Mouse (Mus musculus): ENCODE data around the gene Ltb.

- TF ChIP-seq POLR2A (IDR thresholded peaks at IDR 0.05; ENCODE audit: insufficient read length, low read depth) (no peak), USF1 (IDR thresholded peaks at IDR 0.05; ENCODE audit: low read depth) (no peak), E2F4 (IDR thresholded peaks at IDR 0.05; ENCODE audit: insufficient read depth) (no peak), TCF3 (IDR thresholded peaks at IDR 0.05; ENCODE audit: insufficient read length, low read depth) (no peak), MAX (IDR thresholded peaks at IDR 0.05; ENCODE audit: low read depth) (no peak), POLR2AphosphoS2 (IDR thresholded peaks at IDR 0.05; ENCODE audit: insufficient read length, low read depth) (no peak), TCF12 (IDR thresholded peaks at IDR 0.05; ENCODE audit: insufficient read depth, poor library complexity, severe bottlenecking) (no peak), MYOD1 (IDR thresholded peaks at IDR 0.05; ENCODE audit: control insufficient read depth in 1 of 3, insufficient read length in 2 of 3, low read depth in 2 of 3) (no peak), CEBPB (IDR thresholded peaks at IDR 0.05; ENCODE audit: insufficient read depth, poor library complexity, severe bottlenecking) (no peak)
Measured at GRCm38 (mm10) chr17:35225456-35225855, 31.2 kb downstream of the Ltb start.
